Mouse (Mus musculus) myocyte (in vitro differentiated cells): ENCODE measurements around the gene Fggy. TPM values are rescaled to one million over a fixed set of nuclear protein-coding genes. Genes with fewer than 3 reads are reported as not detected.

Experiments used
- H3K27me3 ChIP-seq: one replicate; pipeline ENCODE4 v1.6.1; 2011; ENCODE audit not compliant: control insufficient read depth, insufficient read depth, insufficient read length
- H3K36me3 ChIP-seq: one replicate; pipeline ENCODE4 v1.6.1; 2011; ENCODE audit not compliant: control insufficient read depth, insufficient read depth
- H3K4me2 ChIP-seq: one replicate; pipeline ENCODE4 v1.6.1; 2011; ENCODE audit warnings: low read depth, control low read depth
- H3K4me3 ChIP-seq: one replicate; pipeline ENCODE4 v1.5.1; 2011; ENCODE audit warnings: mild to moderate bottlenecking, control low read depth, moderate library complexity
- H3K79me2 ChIP-seq: one replicate; pipeline ENCODE4 v1.6.1; 2011; ENCODE audit not compliant: control insufficient read depth, insufficient read depth
- H3ac ChIP-seq: one replicate; pipeline ENCODE4 v1.6.1; 2011; ENCODE audit not compliant: control insufficient read depth, insufficient read length
- CEBPB ChIP-seq: IDR thresholded peaks from 2 replicates; pipeline ENCODE4 v1.6.1; 2011; ENCODE audit warnings: mild to moderate bottlenecking, moderate library complexity; ENCODE audit not compliant: poor library complexity, insufficient read depth, severe bottlenecking
- E2F4 ChIP-seq: IDR thresholded peaks from one replicate; pipeline ENCODE4 v1.6.1; 2011; ENCODE audit warnings: mild to moderate bottlenecking, control low read depth, moderate library complexity; ENCODE audit not compliant: insufficient read depth
- MAX ChIP-seq: IDR thresholded peaks from one replicate; pipeline ENCODE4 v1.6.1; 2011; ENCODE audit warnings: low read depth, mild to moderate bottlenecking, control low read depth
- MYOD1 ChIP-seq, 3 experiments: IDR thresholded peaks; one replicate each; pipeline ENCODE4 v1.6.1; 2011; ENCODE audit warnings: control low read depth in 2 of 3, low read depth in 2 of 3, mild to moderate bottlenecking in 2 of 3, moderate library complexity in 1 of 3; ENCODE audit not compliant: insufficient read length in 2 of 3, control insufficient read depth in 1 of 3
- MYOG ChIP-seq, 3 experiments: IDR thresholded peaks; one replicate each; pipeline ENCODE4 v1.6.1; 2011; ENCODE audit warnings: control low read depth in 2 of 3, low read depth in 2 of 3, mild to moderate bottlenecking in 2 of 3; ENCODE audit not compliant: insufficient read length in 2 of 3, control insufficient read depth in 1 of 3, insufficient read depth in 1 of 3
- POLR2A ChIP-seq: IDR thresholded peaks from one replicate; pipeline ENCODE4 v1.6.1; 2011; ENCODE audit warnings: low read depth, mild to moderate bottlenecking, control low read depth, moderate library complexity; ENCODE audit not compliant: insufficient read length
- POLR2AphosphoS2 ChIP-seq: IDR thresholded peaks from one replicate; pipeline ENCODE4 v1.6.1; 2011; ENCODE audit warnings: low read depth, control low read depth; ENCODE audit not compliant: insufficient read length
- REST ChIP-seq: IDR thresholded peaks from one replicate; pipeline ENCODE4 v1.6.1; 2011; ENCODE audit warnings: mild to moderate bottlenecking, control low read depth, moderate library complexity; ENCODE audit not compliant: insufficient read depth, insufficient read length
- SRF ChIP-seq: IDR thresholded peaks from one replicate; pipeline ENCODE4 v1.6.1; 2011; ENCODE audit warnings: low read depth; ENCODE audit not compliant: control insufficient read depth, insufficient read length
- TCF12 ChIP-seq: IDR thresholded peaks from one replicate; pipeline ENCODE4 v1.6.1; 2011; ENCODE audit warnings: mild to moderate bottlenecking, control low read depth; ENCODE audit not compliant: poor library complexity, insufficient read depth, severe bottlenecking
- TCF3 ChIP-seq: IDR thresholded peaks from one replicate; pipeline ENCODE4 v1.6.1; 2011; ENCODE audit warnings: low read depth, control low read depth; ENCODE audit not compliant: insufficient read length
- USF1 ChIP-seq: IDR thresholded peaks from one replicate; pipeline ENCODE4 v1.6.1; 2011; ENCODE audit warnings: low read depth, mild to moderate bottlenecking, control low read depth, moderate library complexity
- polyA plus RNA-seq: library from polyadenylated mRNA; unstranded; fragments of >200 nt; fragmentation: generic; extraction: Trizol; gene quantifications from one replicate; pipeline ENCODE4 v1.2.1, GENCODE M21; 2012; ENCODE audit warnings: missing spikeins

The Fggy gene
- polyA plus RNA-seq, 1 experiment, result 12.7 TPM

GRCm38 (mm10) chr4:95556663-95557332, 509 bp upstream of the Fggy start:
- Histone ChIP-seq H3K36me3 (no peaks in the 10 kb centered on the region), H3K4me3 (peak overlapping the region; percentile 22), H3K4me2 (peak overlapping the region; percentile 65), H3K27me3 (no peaks in the 10 kb centered on the region), H3ac (no peak overlapping the region), H3K79me2 (no peaks in the 10 kb centered on the region)
- TF ChIP-seq MYOD1 (IDR thresholded peaks at IDR 0.05; ENCODE audit: control insufficient read depth in 1 of 3, insufficient read length in 2 of 3, low read depth in 2 of 3), result no peak
- TF ChIP-seq POLR2A, result no peak
- TF ChIP-seq E2F4, result no peak
- no peak for TF ChIP-seq TCF12
- no peak for TF ChIP-seq MYOG (IDR thresholded peaks at IDR 0.05; ENCODE audit: control insufficient read depth in 1 of 3, insufficient read depth in 1 of 3, insufficient read length in 2 of 3, low read depth in 2 of 3)
- no peak for TF ChIP-seq CEBPB
- TF ChIP-seq SRF, result no peak
- no peak for TF ChIP-seq POLR2AphosphoS2
- no peak for TF ChIP-seq USF1
- TF ChIP-seq TCF3, result no peak
- no peak for TF ChIP-seq REST
- TF ChIP-seq MAX, result no peak

GRCm38 (mm10) chr4:95558271-95558888, 1.1 kb downstream of the Fggy start:
- Histone ChIP-seq H3K4me3 (peak overlapping the region; percentile 22), H3K36me3 (no peaks in the 10 kb centered on the region), H3ac (no peak overlapping the region), H3K4me2 (peak overlapping the region; percentile 96), H3K27me3 (no peaks in the 10 kb centered on the region), H3K79me2 (no peaks in the 10 kb centered on the region)
- TF ChIP-seq MYOD1 (IDR thresholded peaks at IDR 0.05; ENCODE audit: control insufficient read depth in 1 of 3, insufficient read length in 2 of 3, low read depth in 2 of 3) (peak in 2 of 3 experiments; percentile 29 to 43), SRF (no peak), MYOG (IDR thresholded peaks at IDR 0.05; ENCODE audit: control insufficient read depth in 1 of 3, insufficient read depth in 1 of 3, insufficient read length in 2 of 3, low read depth in 2 of 3) (peak in 1 of 3 experiments; percentile 32), TCF3 (no peak)

- Histone ChIP-seq H3K4me2 (no peak overlapping the region), H3ac (no peak overlapping the region), H3K4me3 (no peak overlapping the region), H3K79me2 (no peaks in the 10 kb centered on the region), H3K27me3 (no peaks in the 10 kb centered on the region), H3K36me3 (no peaks in the 10 kb centered on the region)
- TF ChIP-seq TCF12 (no peak), REST (no peak), MYOG (IDR thresholded peaks at IDR 0.05; ENCODE audit: control insufficient read depth in 1 of 3, insufficient read depth in 1 of 3, insufficient read length in 2 of 3, low read depth in 2 of 3) (no peak), POLR2A (no peak), USF1 (no peak), E2F4 (no peak), CEBPB (no peak), POLR2AphosphoS2 (no peak), SRF (no peak), TCF3 (no peak), MYOD1 (IDR thresholded peaks at IDR 0.05; ENCODE audit: control insufficient read depth in 1 of 3, insufficient read length in 2 of 3, low read depth in 2 of 3) (no peak), MAX (no peak)
These were observed 14.3 kb downstream of the Fggy start for GRCm38 (mm10) chr4:95571621-95572020.

- H3K4me3 ChIP-seq, result no peak overlapping the region
- H3K79me2 ChIP-seq, result no peaks in the 10 kb centered on the region
- H3K4me2 ChIP-seq, result no peak overlapping the region
- no peaks in the 10 kb centered on the region for H3K36me3 ChIP-seq
- TF ChIP-seq MAX (no peak), POLR2A (no peak), MYOD1 (IDR thresholded peaks at IDR 0.05; ENCODE audit: control insufficient read depth in 1 of 3, insufficient read length in 2 of 3, low read depth in 2 of 3) (no peak), TCF12 (no peak), MYOG (IDR thresholded peaks at IDR 0.05; ENCODE audit: control insufficient read depth in 1 of 3, insufficient read depth in 1 of 3, insufficient read length in 2 of 3, low read depth in 2 of 3) (no peak), USF1 (no peak), E2F4 (no peak), SRF (no peak), REST (no peak), TCF3 (no peak), POLR2AphosphoS2 (no peak), CEBPB (no peak)
- no peaks in the 10 kb centered on the region for H3K27me3 ChIP-seq
- no peak overlapping the region for H3ac ChIP-seq
These were observed 16.4 kb downstream of the Fggy start for GRCm38 (mm10) chr4:95573704-95574103.
